Mouse (Mus musculus) liver, adult (tissue): ENCODE data around the gene Scaf1.

Experiments used
- GATA4 ChIP-seq: IDR thresholded peaks from 2 replicates; pipeline ENCODE4 v1.6.1; 2014; ENCODE audit warnings: mild to moderate bottlenecking, low read length; ENCODE audit not compliant: insufficient replicate concordance

Scaf1 gene

GRCm38 (mm10) chr7:45007846-45008245 is 8.3 kb downstream of the Scaf1 start:
- TF ChIP-seq GATA4 = no peak

DNA sequence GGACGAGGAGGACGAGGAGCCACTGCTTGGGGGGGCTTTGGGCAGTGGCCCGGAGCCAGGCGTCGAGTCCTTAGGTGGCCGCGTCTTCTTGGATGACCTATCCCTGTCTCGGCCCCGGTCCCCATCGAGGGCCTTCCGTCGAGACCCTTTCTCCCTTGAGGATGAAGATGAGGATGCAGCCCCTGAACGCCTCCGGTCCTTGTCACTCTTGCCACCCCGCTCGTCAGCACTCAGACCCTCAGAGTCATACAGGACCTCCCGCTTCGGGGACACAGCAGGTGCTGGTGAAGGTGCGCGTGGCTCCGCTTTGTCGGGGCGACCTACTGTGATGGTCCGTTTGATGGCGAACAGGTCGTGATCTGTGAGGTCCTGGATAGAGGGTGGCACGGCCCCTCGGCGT is 9.0 kb downstream of the Scaf1 start:
- TF ChIP-seq GATA4 = no peak

- no peak for TF ChIP-seq GATA4
These were observed 9.7 kb downstream of the Scaf1 start for GRCm38 (mm10) chr7:45006503-45006902.

- TF ChIP-seq GATA4 = no peak
These were observed 10.7 kb downstream of the Scaf1 start for GRCm38 (mm10) chr7:45005321-45005992.

- TF ChIP-seq GATA4 = no peak
These were observed 11.6 kb downstream of the Scaf1 start for GRCm38 (mm10) chr7:45004546-45004945.

DNA sequence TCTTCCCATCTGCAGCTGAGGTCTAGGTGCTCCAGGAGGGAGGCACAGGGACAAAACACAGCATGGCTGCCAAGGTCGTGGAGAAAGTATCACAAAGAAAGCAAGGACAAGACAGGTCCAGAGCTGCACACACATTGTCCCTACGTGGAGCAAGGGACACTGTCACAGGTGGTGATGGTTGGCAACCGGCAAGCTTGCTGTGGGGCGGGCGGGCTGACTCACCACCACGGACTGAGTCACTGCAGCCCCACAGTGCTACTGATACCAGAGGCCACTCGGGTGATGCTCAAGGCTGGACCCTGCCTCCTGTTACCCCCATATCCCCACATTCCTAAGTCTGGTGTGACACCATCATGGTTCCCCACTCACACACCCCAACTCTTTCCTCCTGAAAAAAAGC is 13.7 kb downstream of the Scaf1 start:
- no peak for TF ChIP-seq GATA4

DNA sequence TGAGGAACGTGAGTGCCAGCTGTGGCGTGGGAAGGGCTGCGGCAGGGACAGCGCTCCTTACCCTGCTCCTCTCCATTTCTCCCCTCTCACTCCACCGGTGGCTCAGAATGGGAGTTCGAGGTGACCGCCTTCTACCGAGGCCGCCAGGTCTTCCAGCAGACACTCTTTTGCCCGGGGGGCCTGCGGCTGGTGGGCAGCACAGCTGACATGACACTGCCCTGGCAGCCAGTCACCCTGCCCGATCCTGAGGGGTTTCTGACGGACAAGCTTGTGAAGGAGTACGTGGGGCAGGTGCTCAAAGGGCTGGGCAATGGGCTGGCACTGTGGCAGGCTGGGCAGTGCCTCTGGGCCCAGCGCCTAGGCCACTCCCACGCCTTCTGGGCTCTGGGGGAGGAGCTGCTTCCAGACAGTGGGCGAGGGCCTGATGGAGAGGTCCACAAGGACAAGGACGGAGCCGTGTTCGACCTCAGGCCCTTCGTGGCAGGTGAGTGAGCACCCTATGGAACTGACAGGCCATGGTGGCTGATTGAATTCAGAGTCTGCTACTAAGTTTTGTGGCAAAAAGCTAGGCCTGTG is 15.5 kb downstream of the Scaf1 start:
- TF ChIP-seq GATA4 = no peak

DNA sequence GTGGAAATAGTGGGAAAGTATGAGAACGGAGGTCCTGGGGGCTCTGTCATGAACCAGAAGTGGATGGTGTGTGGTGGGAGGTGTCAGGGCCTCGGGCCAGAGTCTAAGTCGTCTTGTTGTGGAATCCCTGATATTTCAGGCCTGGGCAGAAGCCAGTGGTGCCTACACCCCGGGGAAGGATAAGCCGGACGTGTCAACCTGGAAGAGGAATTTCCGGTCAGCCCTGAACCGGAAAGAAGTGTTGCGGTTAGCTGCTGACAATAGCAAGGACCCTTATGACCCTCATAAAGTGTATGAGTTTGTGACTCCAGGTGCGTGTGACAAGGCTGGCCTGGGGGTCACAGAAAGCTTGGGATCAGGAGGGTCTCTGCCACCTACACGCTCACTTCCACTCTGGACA is 16.4 kb downstream of the Scaf1 start:
- no peak; the same call in 1 of the 2 replicates for TF ChIP-seq GATA4

- TF ChIP-seq GATA4 = no peak
These were observed 17.6 kb downstream of the Scaf1 start, which contains the start of gene Bcl2l12 for GRCm38 (mm10) chr7:44998501-44998955. Gene Bcl2l12 (minus strand): TSS chr7:44998712.

GRCm38 (mm10) chr7:44997940-44998428 is 18.2 kb downstream of the Scaf1 start:
- TF ChIP-seq GATA4 = no peak

- no peak for TF ChIP-seq GATA4
These were observed 18.8 kb downstream of the Scaf1 start, which contains the start of gene Irf3 for GRCm38 (mm10) chr7:44997231-44997939. Gene Irf3 (plus strand): TSS chr7:44997648.

GRCm38 (mm10) chr7:44996672-44997071 is 19.5 kb downstream of the Scaf1 start:
- TF ChIP-seq GATA4 = no peak

- no peak for TF ChIP-seq GATA4
These were observed 29.1 kb downstream of the Scaf1 start for GRCm38 (mm10) chr7:44986879-44987718.

- no peak; the same call in 1 of the 2 replicates for TF ChIP-seq GATA4
These were observed 29.8 kb downstream of the Scaf1 start, which contains the start of gene Prmt1 for GRCm38 (mm10) chr7:44986192-44986878. Gene Prmt1 (minus strand): TSS chr7:44986568.
